Mouse (Mus musculus) forebrain, embryonic 11.5 days (tissue): ENCODE data around the gene Slc8a1. TPM values are rescaled to one million over a fixed set of nuclear protein-coding genes. Genes with fewer than 3 reads are reported as not detected.

ENCODE experiments used
- ATAC-seq: fragments of 200-750 bp; cut with Nextera tagmentation; replicated peaks from 2 replicates; pipeline ENCODE4 v1.8.0; 2017; ENCODE audit warnings: moderate TSS enrichment; ENCODE audit not compliant: low FRiP score
- DNase-seq: peaks from one replicate; pipeline ENCODE4 v3.0.0-alpha.2; 2017; ENCODE audit warnings: low spot score
- H3K27ac ChIP-seq: fragments of 300-500 bp; sonication (generic); 2 replicates; pipeline ENCODE4 v1.5.1; 2014; ENCODE audit warnings: low read depth, low read length
- H3K27me3 ChIP-seq: fragments of 300-500 bp; sonication (generic); 2 replicates; pipeline ENCODE4 v1.6.1; 2014; ENCODE audit warnings: mild to moderate bottlenecking, low read length, mixed read lengths; ENCODE audit not compliant: control insufficient read depth, insufficient read depth
- H3K36me3 ChIP-seq: fragments of 300-500 bp; sonication (generic); 2 replicates; pipeline ENCODE4 v1.6.1; 2014; ENCODE audit warnings: mild to moderate bottlenecking, low read length, moderate library complexity, mixed read lengths; ENCODE audit not compliant: control insufficient read depth, insufficient read depth
- H3K4me1 ChIP-seq: fragments of 300-500 bp; sonication (generic); replicated peaks from 2 replicates; pipeline ENCODE4 v1.6.1; 2014; ENCODE audit warnings: low read length, mixed read lengths; ENCODE audit not compliant: control insufficient read depth, insufficient read depth
- H3K4me2 ChIP-seq: fragments of 300-500 bp; sonication (generic); 2 replicates; pipeline ENCODE4 v1.6.1; 2014; ENCODE audit warnings: low read depth, mild to moderate bottlenecking, low read length, moderate library complexity, mixed read lengths; ENCODE audit not compliant: severe bottlenecking
- H3K4me3 ChIP-seq: fragments of 300-500 bp; sonication (generic); 2 replicates; pipeline ENCODE4 v1.5.1; 2014; ENCODE audit warnings: low read depth, low read length
- H3K9ac ChIP-seq: fragments of 300-500 bp; sonication (generic); 2 replicates; pipeline ENCODE4 v1.6.1; 2014; ENCODE audit warnings: low read length
- H3K9me3 ChIP-seq: fragments of 300-500 bp; sonication (generic); 2 replicates; pipeline ENCODE4 v1.6.1; 2016; ENCODE audit warnings: low read length, mixed read lengths; ENCODE audit not compliant: control insufficient read depth
- WGBS: fragments of 180-500 bp; shearing (Covaris S2); extraction: QIAGEN DNeasy Blood & Tissue Kit; methylation state at CpG from one replicate; pipeline ENCODE4 v1.1.7; 2014; 5-methylcytosine and 5-hydroxymethylcytosine counted together
- polyA plus RNA-seq: library from polyadenylated mRNA; unstranded; fragments of >200 nt; fragmentation: Nextera tagmentation; extraction: Ambion mirVana; gene quantifications from 2 replicates; pipeline ENCODE4 v1.2.1, GENCODE M21; 2014

Gene Slc8a1
- polyA plus RNA-seq, 1 experiment from 2014 or later = 3.6 TPM

DNA sequence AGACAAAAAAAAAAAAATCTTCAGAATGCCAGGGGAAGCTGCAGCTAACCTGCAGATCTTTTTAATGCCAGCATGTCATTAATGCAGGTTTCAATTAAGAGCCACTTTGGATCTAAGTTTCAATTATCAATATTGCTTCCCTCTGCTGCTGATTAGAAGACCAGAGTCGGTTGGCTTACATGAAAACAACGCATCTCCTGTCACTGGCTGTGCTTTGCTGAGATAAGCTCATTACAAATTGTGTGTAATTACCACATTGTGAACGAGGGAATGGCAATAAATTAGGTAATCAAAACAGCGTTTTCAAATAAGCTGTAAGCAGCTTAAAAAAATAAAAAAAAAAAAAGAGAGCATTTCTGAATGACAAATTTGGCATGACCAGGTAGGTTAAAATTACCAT lies 258.4 kb downstream of the Slc8a1 start:
- H3K36me3 ChIP-seq = no peaks in the 10 kb centered on the region
- H3K9me3 ChIP-seq = no peaks in the 10 kb centered on the region
- no peak overlapping the region for H3K4me2 ChIP-seq
- H3K4me3 ChIP-seq = no peak overlapping the region
- H3K27ac ChIP-seq = no peak overlapping the region
- H3K4me1 ChIP-seq = 0 out of 2 replicates have a peak, but pooled peaks cover 2% of the 10 kb centered on the region
- ATAC-seq = peak; percentile 34; the same call in 1 of the 2 replicates
- no peaks in the 10 kb centered on the region for H3K27me3 ChIP-seq
- H3K9ac ChIP-seq = no peak overlapping the region
- WGBS = 46% methylated on average over 4 of the region's 4 CpGs
- DNase-seq = no peak

DNA sequence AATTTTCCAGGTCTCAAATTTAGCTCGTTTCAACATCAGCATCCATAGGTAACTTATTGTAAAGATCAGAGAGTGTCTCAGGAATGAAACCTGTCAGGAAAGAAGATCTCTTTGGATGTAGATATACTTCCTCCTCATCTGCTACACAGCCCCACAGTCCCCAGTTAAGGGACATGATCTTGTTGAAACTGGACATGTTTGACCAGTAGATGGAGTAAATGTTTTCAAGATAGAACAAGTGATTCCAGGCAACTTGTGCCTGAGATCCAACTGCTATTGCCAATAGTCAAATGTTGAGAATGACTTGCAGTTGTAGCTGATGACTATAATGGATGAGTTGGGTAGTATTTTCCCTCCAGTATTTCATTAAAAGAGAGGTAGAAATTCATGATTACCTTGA lies 260.8 kb downstream of the Slc8a1 start:
- H3K36me3 ChIP-seq = no peaks in the 10 kb centered on the region
- no peak overlapping the region for H3K4me3 ChIP-seq
- H3K27ac ChIP-seq = no peak overlapping the region
- H3K4me2 ChIP-seq = no peak overlapping the region
- H3K4me1 ChIP-seq = 0 out of 2 replicates have a peak, but pooled peaks cover 2% of the 10 kb centered on the region
- DNase-seq (no peak), ATAC-seq (no peak)
- H3K9me3 ChIP-seq = no peaks in the 10 kb centered on the region
- 83% methylated on average over 1 of the region's 1 CpGs for WGBS
- H3K27me3 ChIP-seq = no peaks in the 10 kb centered on the region
- H3K9ac ChIP-seq = no peak overlapping the region

- no peaks in the 10 kb centered on the region for H3K27me3 ChIP-seq
- no peak for ATAC-seq
- no peak overlapping the region for H3K9ac ChIP-seq
- no peak overlapping the region for H3K4me2 ChIP-seq
- WGBS = 12% methylated on average over 3 of the region's 3 CpGs
- H3K4me1 ChIP-seq = no peaks in the 10 kb centered on the region
- no peaks in the 10 kb centered on the region for H3K9me3 ChIP-seq
- no peak overlapping the region for H3K4me3 ChIP-seq
- H3K27ac ChIP-seq = no peak overlapping the region
- H3K36me3 ChIP-seq = no peaks in the 10 kb centered on the region
- no peak for DNase-seq
Observed at GRCm38 (mm10) chr17:81473363-81473762, 264.8 kb downstream of the Slc8a1 start.

- no peak for DNase-seq
- H3K9ac ChIP-seq = no peak overlapping the region
- no peaks in the 10 kb centered on the region for H3K4me1 ChIP-seq
- ATAC-seq = no peak
- 87% methylated on average over 5 of the region's 5 CpGs for WGBS
- no peak overlapping the region for H3K27ac ChIP-seq
- H3K27me3 ChIP-seq = no peaks in the 10 kb centered on the region
- no peak overlapping the region for H3K4me2 ChIP-seq
- H3K4me3 ChIP-seq = no peak overlapping the region
- H3K9me3 ChIP-seq = no peaks in the 10 kb centered on the region
- H3K36me3 ChIP-seq = no peaks in the 10 kb centered on the region
Observed at GRCm38 (mm10) chr17:81468941-81469340, 269.2 kb downstream of the Slc8a1 start.

DNA sequence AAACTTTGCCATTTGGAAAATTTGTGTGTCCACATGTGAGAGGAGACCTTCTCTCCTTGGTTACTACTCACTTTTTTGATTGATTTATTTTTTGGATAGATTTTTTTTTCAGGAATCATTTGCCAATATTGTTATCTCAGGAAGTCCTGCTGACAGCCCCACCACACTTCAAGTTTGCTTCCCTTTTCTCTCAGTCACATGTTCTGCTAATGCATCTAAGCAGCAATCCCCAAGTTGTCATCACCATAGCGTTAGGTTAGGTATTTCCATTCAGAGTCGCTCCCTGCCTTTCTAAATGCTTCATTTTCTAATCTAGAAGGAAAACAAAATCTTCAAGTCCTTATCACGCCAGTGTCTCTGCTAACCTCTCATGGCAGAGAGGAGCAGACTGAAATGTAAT lies 278.8 kb downstream of the Slc8a1 start:
- no peak for ATAC-seq
- WGBS = 94% methylated on average over 3 of the region's 3 CpGs
- Histone ChIP-seq H3K4me1 (no peaks in the 10 kb centered on the region), H3K4me2 (no peak overlapping the region), H3K27me3 (no peaks in the 10 kb centered on the region), H3K9me3 (no peaks in the 10 kb centered on the region), H3K36me3 (no peaks in the 10 kb centered on the region), H3K9ac (no peak overlapping the region), H3K4me3 (no peak overlapping the region), H3K27ac (no peak overlapping the region)
- no peak for DNase-seq

GRCm38 (mm10) chr17:81455977-81456376 lies 282.2 kb downstream of the Slc8a1 start:
- no peak overlapping the region for H3K4me3 ChIP-seq
- H3K27ac ChIP-seq = no peak overlapping the region
- no peaks in the 10 kb centered on the region for H3K9me3 ChIP-seq
- H3K27me3 ChIP-seq = no peaks in the 10 kb centered on the region
- H3K36me3 ChIP-seq = no peaks in the 10 kb centered on the region
- DNase-seq = no peak
- ATAC-seq = no peak
- no peaks in the 10 kb centered on the region for H3K4me1 ChIP-seq
- no peak overlapping the region for H3K9ac ChIP-seq
- H3K4me2 ChIP-seq = no peak overlapping the region
- 87% methylated on average over 7 of the region's 7 CpGs for WGBS

- Histone ChIP-seq H3K4me2 (no peak overlapping the region), H3K4me1 (no peaks in the 10 kb centered on the region), H3K9ac (no peak overlapping the region), H3K36me3 (no peaks in the 10 kb centered on the region), H3K27ac (no peak overlapping the region), H3K9me3 (no peaks in the 10 kb centered on the region), H3K4me3 (no peak overlapping the region), H3K27me3 (no peaks in the 10 kb centered on the region)
- DNase-seq (no peak), ATAC-seq (no peak)
- WGBS = 74% methylated on average over 3 of the region's 3 CpGs
Observed at GRCm38 (mm10) chr17:81455269-81455668, 282.9 kb downstream of the Slc8a1 start.

- Histone ChIP-seq H3K4me3 (no peak within 1 kb of the TSS), H3K27ac (no peak within 1 kb of the TSS), H3K4me1 (no peaks in the 10 kb centered on the region), H3K4me2 (no peak within 1 kb of the TSS), H3K27me3 (no peaks in the 10 kb centered on the region), H3K9me3 (no peaks in the 10 kb centered on the region), H3K9ac (no peak within 1 kb of the TSS), H3K36me3 (no peaks in the 10 kb centered on the region)
- ATAC-seq = no peak
- DNase-seq = no peak
Observed at GRCm38 (mm10) chr17:81441463-81441862, 296.7 kb downstream of the Slc8a1 start, which contains the start of gene Gm11096. TSS of gene Gm11096 (plus strand) at chr17:81441763.

GRCm38 (mm10) chr17:81433148-81433547 lies 305.0 kb downstream of the Slc8a1 start:
- no peak overlapping the region for H3K9ac ChIP-seq
- ATAC-seq = no peak
- no peak for DNase-seq
- H3K4me3 ChIP-seq = no peak overlapping the region
- 61% methylated on average over 5 of the region's 5 CpGs for WGBS
- H3K27ac ChIP-seq = no peak overlapping the region
- no peak overlapping the region for H3K4me2 ChIP-seq
- no peaks in the 10 kb centered on the region for H3K4me1 ChIP-seq
- H3K27me3 ChIP-seq = no peaks in the 10 kb centered on the region
- H3K9me3 ChIP-seq = no peaks in the 10 kb centered on the region
- H3K36me3 ChIP-seq = no peaks in the 10 kb centered on the region
